Mouse (Mus musculus): ENCODE data around the gene Kif5a.

DNA sequence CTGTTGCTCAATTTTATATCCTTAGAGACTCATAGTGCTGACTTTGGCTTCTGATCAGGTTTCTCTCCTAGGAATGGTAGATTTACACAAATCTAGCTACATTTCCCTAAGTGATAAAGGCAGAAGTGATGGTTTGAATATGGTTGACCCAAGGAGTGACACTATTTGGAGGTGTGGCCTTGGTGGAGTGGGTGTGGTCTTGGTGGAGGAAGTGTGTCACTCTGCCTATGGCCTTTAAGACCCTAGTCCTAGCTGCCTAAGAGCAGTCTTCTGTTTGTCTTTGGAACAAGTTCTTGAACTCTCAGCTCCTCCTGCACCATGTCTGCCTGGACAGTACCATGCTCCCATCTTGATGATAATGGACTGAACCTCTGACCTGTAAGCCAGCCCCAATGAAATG lies 46.0 kb downstream of the Kif5a start:
- TF ChIP-seq CTCF (IDR thresholded peaks at IDR 0.05; ENCODE audit: borderline replicate concordance, insufficient read depth, low read length) = no peak
- TF ChIP-seq POLR2A (IDR thresholded peaks at IDR 0.05; ENCODE audit: low read depth, low read length) = no peak
